Mouse (Mus musculus): ENCODE results near the gene Samd8.
A peak's percentile ranks its signal among the peaks of the same experiment; 100 is the strongest.

Gene Samd8

GRCm38 (mm10) chr14:21745149-21745548, 5.2 kb upstream of the Samd8 start:
- DNase-seq (ENCODE audit: inconsistent age in 2 of 2, low spot score in 1 of 2), result no peak

GRCm38 (mm10) chr14:21746251-21746650, 4.1 kb upstream of the Samd8 start:
- no peak for DNase-seq (ENCODE audit: inconsistent age in 2 of 2, low spot score in 1 of 2)

GRCm38 (mm10) chr14:21746846-21747245, 3.5 kb upstream of the Samd8 start:
- no peak for DNase-seq (ENCODE audit: inconsistent age in 2 of 2, low spot score in 1 of 2)

GRCm38 (mm10) chr14:21747436-21748141, 2.7 kb upstream of the Samd8 start:
- DNase-seq (ENCODE audit: inconsistent age in 2 of 2, low spot score in 1 of 2), result peak in 1 of 2 experiments; percentile 64

- DNase-seq (ENCODE audit: inconsistent age in 2 of 2, low spot score in 1 of 2), result peak; percentile 37 to 86
Observed at GRCm38 (mm10) chr14:21748142-21748870, 2.0 kb upstream of the Samd8 start.

GRCm38 (mm10) chr14:21750881-21751542, 681 bp downstream of the Samd8 start, which contains the start of gene Dusp13:
Gene Dusp13, minus strand, starts transcription at chr14:21751181.
- peak; percentile 85 to 95 for DNase-seq (ENCODE audit: inconsistent age in 2 of 2, low spot score in 1 of 2)

- no peak for DNase-seq (ENCODE audit: inconsistent age in 2 of 2, low spot score in 1 of 2)
Observed at GRCm38 (mm10) chr14:21752411-21752810, 2.1 kb downstream of the Samd8 start.

GRCm38 (mm10) chr14:21753367-21753766, 3.0 kb downstream of the Samd8 start:
- peak in 1 of 2 experiments; percentile 69 for DNase-seq (ENCODE audit: inconsistent age in 2 of 2, low spot score in 1 of 2)

- DNase-seq (ENCODE audit: inconsistent age in 2 of 2, low spot score in 1 of 2), result peak; percentile 45 to 72
Observed at GRCm38 (mm10) chr14:21761560-21761959, 11.2 kb downstream of the Samd8 start.

- DNase-seq (ENCODE audit: inconsistent age in 2 of 2, low spot score in 1 of 2), result no peak
Observed at GRCm38 (mm10) chr14:21763736-21764135, 13.4 kb downstream of the Samd8 start.

- DNase-seq (ENCODE audit: inconsistent age in 2 of 2, low spot score in 1 of 2), result no peak
Observed at GRCm38 (mm10) chr14:21764646-21765045, 14.3 kb downstream of the Samd8 start.

GRCm38 (mm10) chr14:21765754-21766397, 15.5 kb downstream of the Samd8 start:
- DNase-seq (ENCODE audit: inconsistent age in 2 of 2, low spot score in 1 of 2), result no peak

- DNase-seq (ENCODE audit: inconsistent age in 2 of 2, low spot score in 1 of 2), result peak in 1 of 2 experiments; percentile 43
Observed at GRCm38 (mm10) chr14:21766398-21766958, 16.1 kb downstream of the Samd8 start.

GRCm38 (mm10) chr14:21772506-21773281, 22.4 kb downstream of the Samd8 start:
- DNase-seq (ENCODE audit: inconsistent age in 2 of 2, low spot score in 1 of 2), result no peak

GRCm38 (mm10) chr14:21773946-21774345, 23.6 kb downstream of the Samd8 start:
- no peak for DNase-seq (ENCODE audit: inconsistent age in 2 of 2, low spot score in 1 of 2)

GRCm38 (mm10) chr14:21776201-21776600, 25.9 kb downstream of the Samd8 start:
- DNase-seq (ENCODE audit: inconsistent age in 2 of 2, low spot score in 1 of 2), result no peak

- no peak for DNase-seq (ENCODE audit: inconsistent age in 2 of 2, low spot score in 1 of 2)
Observed at GRCm38 (mm10) chr14:21786500-21786899, 36.2 kb downstream of the Samd8 start.

GRCm38 (mm10) chr14:21787374-21787773, 37.0 kb downstream of the Samd8 start:
- DNase-seq (ENCODE audit: inconsistent age in 2 of 2, low spot score in 1 of 2), result no peak

- no peak for DNase-seq (ENCODE audit: inconsistent age in 2 of 2, low spot score in 1 of 2)
Observed at GRCm38 (mm10) chr14:21788121-21788520, 37.8 kb downstream of the Samd8 start.

GRCm38 (mm10) chr14:21790585-21791251, 40.4 kb downstream of the Samd8 start:
- no peak for DNase-seq (ENCODE audit: inconsistent age in 2 of 2, low spot score in 1 of 2)
